Mouse (Mus musculus): ENCODE measurements around the gene Kpna7.
"Not testable (repeated sequence)": the region's sequence is repeated elsewhere in the genome, so short reads cannot be mapped to it uniquely, and the experiment has no call there.

The Kpna7 gene

GRCm38 (mm10) chr5:145016761-145017160 is 67.1 kb downstream of the Kpna7 start:
- not testable (repeated sequence) for DNase-seq

- DNase-seq, result no peak
Observed at GRCm38 (mm10) chr5:145014278-145014677, 69.6 kb downstream of the Kpna7 start.

GRCm38 (mm10) chr5:145008878-145009659 is 74.8 kb downstream of the Kpna7 start:
- no peak for DNase-seq

GRCm38 (mm10) chr5:145005596-145005995 is 78.2 kb downstream of the Kpna7 start:
- DNase-seq, result no peak

- DNase-seq, result no peak
Observed at GRCm38 (mm10) chr5:145004495-145004894, 79.3 kb downstream of the Kpna7 start.

GRCm38 (mm10) chr5:145003362-145003761 is 80.5 kb downstream of the Kpna7 start:
- DNase-seq, result no peak

GRCm38 (mm10) chr5:144998491-144998890 is 85.3 kb downstream of the Kpna7 start:
- DNase-seq, result no peak

GRCm38 (mm10) chr5:144990481-144990880 is 93.3 kb downstream of the Kpna7 start:
- DNase-seq, result no peak

GRCm38 (mm10) chr5:144990051-144990450 is 93.8 kb downstream of the Kpna7 start:
- no peak for DNase-seq

- no peak for DNase-seq
Observed at GRCm38 (mm10) chr5:144989061-144989405, 94.8 kb downstream of the Kpna7 start.

GRCm38 (mm10) chr5:144988340-144989060 is 95.3 kb downstream of the Kpna7 start:
- DNase-seq, result peak; percentile 72

GRCm38 (mm10) chr5:144987561-144987960 is 96.3 kb downstream of the Kpna7 start:
- DNase-seq, result no peak

- no peak for DNase-seq
Observed at GRCm38 (mm10) chr5:144984839-144985238, 99.0 kb downstream of the Kpna7 start.

- no peak for DNase-seq
Observed at GRCm38 (mm10) chr5:144983227-144983626, 100.6 kb downstream of the Kpna7 start.

- DNase-seq, result no peak
Observed at GRCm38 (mm10) chr5:144979110-144979509, 104.7 kb downstream of the Kpna7 start.

- peak; percentile 83 for DNase-seq
Observed at GRCm38 (mm10) chr5:144978533-144979107, 105.2 kb downstream of the Kpna7 start.

- no peak for DNase-seq
Observed at GRCm38 (mm10) chr5:144971266-144971665, 112.6 kb downstream of the Kpna7 start.

- DNase-seq, result peak; percentile 92
Observed at GRCm38 (mm10) chr5:144965639-144966351, 118.0 kb downstream of the Kpna7 start, which contains the start of gene Smurf1. Smurf1 (minus strand) TSS chr5:144965847.

- peak; percentile 95 for DNase-seq
Observed at GRCm38 (mm10) chr5:144964872-144965638, 118.8 kb downstream of the Kpna7 start.

- DNase-seq, result no peak
Observed at GRCm38 (mm10) chr5:144964465-144964864, 119.4 kb downstream of the Kpna7 start.

- DNase-seq, result peak; percentile 89
Observed at GRCm38 (mm10) chr5:144963817-144964261, 120.0 kb downstream of the Kpna7 start.

GRCm38 (mm10) chr5:144963401-144963800 is 120.4 kb downstream of the Kpna7 start:
- DNase-seq, result peak; percentile 61
